Mouse (Mus musculus) neural tube, embryonic 14.5 days (tissue): ENCODE results near the gene Vps52. TPM values are rescaled to one million over a fixed set of nuclear protein-coding genes. Genes with fewer than 3 reads are reported as not detected.
"Not testable (repeated sequence)": the region's sequence is repeated elsewhere in the genome, so short reads cannot be mapped to it uniquely, and the experiment has no call there.

Experiments
- ATAC-seq: fragments of 200-750 bp; cut with Nextera tagmentation; 2 replicates; pipeline ENCODE4 v1.8.0; 2017; ENCODE audit warnings: low read depth, mild to moderate bottlenecking, moderate TSS enrichment, moderate library complexity
- H3K27ac ChIP-seq: fragments of 300-500 bp; sonication (generic); 2 replicates; pipeline ENCODE4 v1.5.1; 2014; ENCODE audit warnings: low read depth, mild to moderate bottlenecking, control low read depth, low read length, moderate library complexity, mixed read lengths
- H3K27me3 ChIP-seq: fragments of 300-500 bp; sonication (generic); 2 replicates; pipeline ENCODE4 v1.6.1; 2014; ENCODE audit warnings: low read length; ENCODE audit not compliant: control insufficient read depth, insufficient read depth
- H3K36me3 ChIP-seq: fragments of 300-500 bp; sonication (generic); 2 replicates; pipeline ENCODE4 v1.6.1; 2014; ENCODE audit warnings: low read length, mixed read lengths; ENCODE audit not compliant: control insufficient read depth, insufficient read depth
- H3K4me1 ChIP-seq: fragments of 300-500 bp; sonication (generic); 2 replicates; pipeline ENCODE4 v1.6.1; 2014; ENCODE audit warnings: low read length; ENCODE audit not compliant: control insufficient read depth, insufficient read depth
- H3K4me2 ChIP-seq: fragments of 300-500 bp; sonication (generic); 2 replicates; pipeline ENCODE4 v1.6.1; 2014; ENCODE audit warnings: mild to moderate bottlenecking, low read depth, low read length, control low read depth
- H3K4me3 ChIP-seq: fragments of 300-500 bp; sonication (generic); 2 replicates; pipeline ENCODE4 v1.5.1; 2014; ENCODE audit warnings: low read depth, low read length, control low read depth, mixed read lengths
- H3K9ac ChIP-seq: fragments of 300-500 bp; sonication (generic); replicated peaks from 2 replicates; pipeline ENCODE4 v1.6.1; 2014; ENCODE audit warnings: low read depth, mild to moderate bottlenecking, control low read depth, low read length, mixed read lengths
- H3K9me3 ChIP-seq: fragments of 300-500 bp; sonication (generic); 2 replicates; pipeline ENCODE4 v1.6.1; 2016; ENCODE audit warnings: low read length; ENCODE audit not compliant: control insufficient read depth
- WGBS: fragments of 180-500 bp; shearing (Covaris S2); extraction: QIAGEN DNeasy Blood & Tissue Kit; methylation state at CpG from one replicate; pipeline ENCODE4 v1.1.7; 2014; 5-methylcytosine and 5-hydroxymethylcytosine counted together
- polyA plus RNA-seq: library from polyadenylated mRNA; unstranded; fragments of >200 nt; fragmentation: Nextera tagmentation; extraction: Ambion mirVana; gene quantifications from 2 replicates; pipeline ENCODE4 v1.2.1, GENCODE M21; 2014

Gene Vps52
- polyA plus RNA-seq, 1 experiment from 2014 or later = 57.9 TPM

DNA sequence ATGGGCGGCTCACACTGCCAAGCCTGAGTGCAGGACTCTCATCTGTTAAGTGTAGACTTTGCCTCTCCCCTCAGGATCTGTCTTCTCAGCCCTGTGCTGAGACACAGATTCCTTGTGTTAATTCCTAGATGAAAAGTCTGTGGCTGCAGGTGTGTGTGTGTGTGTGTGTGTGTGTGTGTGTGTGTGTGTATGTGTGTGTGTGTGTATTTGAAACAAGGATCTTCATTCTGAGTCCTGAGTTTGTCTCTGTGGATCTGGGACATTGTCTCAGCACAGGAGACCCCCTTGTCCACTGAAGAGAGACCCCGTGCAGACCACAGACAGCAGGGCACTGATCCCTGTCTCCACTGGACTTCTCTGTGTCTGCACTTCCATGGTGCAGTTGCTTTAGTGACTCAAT is 45.2 kb downstream of the Vps52 start:
- 65% methylated on average over 2 of the region's 2 CpGs for WGBS
- ATAC-seq, H3K4me2 ChIP-seq, H3K9ac ChIP-seq, H3K4me1 ChIP-seq, H3K36me3 ChIP-seq, H3K4me3 ChIP-seq, H3K27me3 ChIP-seq, H3K9me3 ChIP-seq, H3K27ac ChIP-seq: not testable (repeated sequence)

DNA sequence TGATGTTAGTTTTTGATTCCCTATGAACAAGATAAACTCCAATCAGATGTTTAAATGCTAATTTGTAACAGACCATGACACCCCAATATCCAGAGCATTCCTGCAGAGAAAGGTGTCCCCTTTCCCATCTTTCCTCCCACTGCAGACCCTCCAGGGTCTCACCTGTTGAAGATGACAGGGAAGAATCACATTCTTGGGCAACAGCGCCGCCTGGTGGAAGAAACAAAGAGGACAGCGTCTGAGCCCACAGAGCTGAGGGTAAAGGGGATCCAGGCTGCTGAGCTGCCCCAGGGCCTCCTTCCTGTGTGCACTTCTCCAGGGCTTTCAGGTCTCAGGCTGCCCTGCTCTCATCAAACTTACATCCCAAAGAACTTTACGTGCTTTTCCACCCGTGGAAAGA is 47.8 kb downstream of the Vps52 start:
- WGBS = 7% methylated on average over 5 of the region's 5 CpGs
- no peaks in the 10 kb centered on the region for H3K36me3 ChIP-seq
- H3K27me3 ChIP-seq = peaks cover 9% of the 10 kb centered on the region; the same call in 1 of the 2 replicates
- H3K27ac ChIP-seq = no peak overlapping the region
- H3K4me1 ChIP-seq = 0 out of 2 replicates have a peak, but pooled peaks cover 2% of the 10 kb centered on the region
- no peaks in the 10 kb centered on the region for H3K9me3 ChIP-seq
- no peak overlapping the region for H3K4me2 ChIP-seq
- no peak overlapping the region for H3K4me3 ChIP-seq
- no peak for ATAC-seq
- no peak overlapping the region for H3K9ac ChIP-seq

DNA sequence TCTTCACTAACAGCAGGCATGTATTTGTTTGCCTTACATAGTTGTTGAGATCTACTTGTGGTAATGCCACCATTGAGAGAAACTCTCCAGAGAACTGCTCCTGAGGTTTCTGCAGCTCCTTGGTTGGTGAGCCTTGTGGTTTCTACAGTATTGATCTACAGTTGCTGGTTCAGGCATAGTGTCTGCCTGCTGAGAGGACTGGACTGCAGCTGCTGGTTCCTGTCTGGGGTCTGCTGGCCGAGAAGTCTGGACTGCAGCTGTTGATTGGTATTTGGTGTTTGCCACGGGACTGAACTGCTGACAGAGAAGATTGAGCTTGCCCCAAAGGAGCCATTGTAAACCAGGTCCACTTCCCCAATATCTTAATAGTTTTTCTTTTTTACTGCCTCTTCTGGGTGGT is 51.0 kb downstream of the Vps52 start:
- H3K4me2 ChIP-seq = no peak overlapping the region
- 51% methylated on average over 2 of the region's 2 CpGs for WGBS
- H3K36me3 ChIP-seq = no peaks in the 10 kb centered on the region
- no peaks in the 10 kb centered on the region for H3K9me3 ChIP-seq
- H3K27me3 ChIP-seq = peaks cover 2% of the 10 kb centered on the region; the same call in 1 of the 2 replicates
- no peak for ATAC-seq
- H3K4me1 ChIP-seq = no peaks in the 10 kb centered on the region
- no peak overlapping the region for H3K4me3 ChIP-seq
- no peak overlapping the region for H3K27ac ChIP-seq
- no peak overlapping the region for H3K9ac ChIP-seq

DNA sequence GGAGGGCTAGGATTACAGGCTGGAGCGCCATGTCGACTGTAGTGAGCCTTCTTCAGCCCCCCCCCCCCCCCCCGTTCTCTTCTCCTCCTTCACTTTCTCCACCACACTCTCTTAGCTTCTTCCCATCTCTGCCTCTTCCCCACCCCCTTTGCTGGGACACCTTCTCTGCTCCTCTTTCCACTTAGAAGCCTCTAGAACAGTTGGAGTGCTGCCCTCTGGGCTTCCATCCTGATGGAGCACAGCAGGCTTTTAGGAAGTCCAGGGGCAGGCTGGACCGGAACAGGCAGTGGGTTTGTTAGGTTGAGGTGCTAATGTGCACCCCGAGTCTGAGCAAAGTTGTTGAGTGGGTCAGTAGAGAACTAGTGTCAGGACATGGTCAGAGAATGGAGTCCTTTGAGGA is 54.5 kb downstream of the Vps52 start:
- H3K4me3 ChIP-seq = no peak overlapping the region
- no peak for ATAC-seq
- no peaks in the 10 kb centered on the region for H3K27me3 ChIP-seq
- H3K4me2 ChIP-seq = no peak overlapping the region
- no peaks in the 10 kb centered on the region for H3K4me1 ChIP-seq
- H3K27ac ChIP-seq = no peak overlapping the region
- 86% methylated on average over 4 of the region's 5 CpGs for WGBS
- no peaks in the 10 kb centered on the region for H3K9me3 ChIP-seq
- H3K9ac ChIP-seq = no peak overlapping the region
- no peaks in the 10 kb centered on the region for H3K36me3 ChIP-seq

DNA sequence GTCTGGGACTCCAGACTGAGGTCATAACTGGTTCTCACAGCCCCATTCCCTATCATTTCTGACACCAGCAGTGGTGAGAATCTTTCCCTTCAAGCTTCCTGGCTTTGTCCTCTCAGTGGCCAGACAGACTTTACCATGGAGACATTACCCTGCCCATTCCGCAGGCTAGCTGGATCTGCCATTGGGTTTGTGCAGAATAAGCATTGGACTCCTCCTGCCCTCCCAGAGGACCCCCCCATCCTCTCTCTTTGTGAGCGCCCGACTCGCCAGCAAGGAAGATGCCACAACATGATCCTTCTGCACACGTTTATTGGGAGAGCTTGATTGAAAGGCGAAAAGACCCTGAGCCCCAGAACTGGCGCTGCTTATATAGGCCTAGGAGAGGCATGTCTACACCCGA is 57.8 kb downstream of the Vps52 start:
- WGBS = 94% methylated on average over 8 of the region's 8 CpGs
- Histone ChIP-seq H3K4me1 (no peaks in the 10 kb centered on the region), H3K27ac (no peak overlapping the region)

More for the DNA sequence above, 57.8 kb downstream of the Vps52 start:
- Histone ChIP-seq H3K4me2 (no peak overlapping the region), H3K9me3 (no peaks in the 10 kb centered on the region), H3K4me3 (no peak overlapping the region), H3K27me3 (no peaks in the 10 kb centered on the region), H3K9ac (no peak overlapping the region), H3K36me3 (no peaks in the 10 kb centered on the region)
- no peak for ATAC-seq

Other genes with a start within 250 kb of the Vps52 start
- gene March2, start 237.1 kb upstream of the Vps52 start, polyA plus RNA-seq = 69.1 and 73.5 TPM in 2 replicates
- 449 and 532 TPM in 2 replicates for gene Rab11b, start 195.3 kb upstream of the Vps52 start, polyA plus RNA-seq
- 9.7 and 20.6 TPM in 2 replicates for gene Angptl4, start 174.0 kb upstream of the Vps52 start, polyA plus RNA-seq
- 40.1 and 42.1 TPM in 2 replicates for gene Kank3, start 145.3 kb upstream of the Vps52 start, polyA plus RNA-seq
- 550 and 584 TPM in 2 replicates for gene Rps28, start 131.2 kb upstream of the Vps52 start, polyA plus RNA-seq
- 529 and 591 TPM in 2 replicates for gene Ndufa7, start 131.2 kb upstream of the Vps52 start, polyA plus RNA-seq
- gene Cd320, start 112.7 kb upstream of the Vps52 start, polyA plus RNA-seq = 52.1 and 54.1 TPM in 2 replicates
- gene Gm7029, start 82.0 kb upstream of the Vps52 start, polyA plus RNA-seq = not detected in 2 replicates
- 1.1 and 1.6 TPM in 2 replicates for gene Kifc1, start 65.2 kb upstream of the Vps52 start, polyA plus RNA-seq
- gene Platr17, start 50.7 kb upstream of the Vps52 start, polyA plus RNA-seq = 0.70 and 0.79 TPM in 2 replicates
- 46.0 and 54.1 TPM in 2 replicates for gene Daxx, start 46.4 kb upstream of the Vps52 start, polyA plus RNA-seq
- gene Tapbp, start 39.9 kb upstream of the Vps52 start, polyA plus RNA-seq = 35.7 and 36.2 TPM in 2 replicates
- gene Zbtb22, start 39.9 kb upstream of the Vps52 start, polyA plus RNA-seq = 6.5 and 8.9 TPM in 2 replicates
- gene Rgl2, start 26.3 kb upstream of the Vps52 start, polyA plus RNA-seq = 48.8 and 51.3 TPM in 2 replicates
- gene Pfdn6, start 15.5 kb upstream of the Vps52 start, polyA plus RNA-seq = 168 TPM in 2 replicates
- gene Wdr46, start 15.2 kb upstream of the Vps52 start, polyA plus RNA-seq = 18.9 TPM in 2 replicates
- gene B3galt4, start 4.3 kb upstream of the Vps52 start, polyA plus RNA-seq = 6.2 and 8.9 TPM in 2 replicates
- 825 and 874 TPM in 2 replicates for gene Rps18, start 189 bp downstream of the Vps52 start, polyA plus RNA-seq
- gene H2-K1, start 44.5 kb downstream of the Vps52 start, polyA plus RNA-seq = 8.6 and 10.9 TPM in 2 replicates
- gene Ring1, start 68.9 kb downstream of the Vps52 start, polyA plus RNA-seq = 5.6 and 7.3 TPM in 2 replicates
- gene H2-Ke6, start 72.2 kb downstream of the Vps52 start, polyA plus RNA-seq = 70.1 and 72.1 TPM in 2 replicates
- 77.9 and 90.8 TPM in 2 replicates for gene Slc39a7, start 75.9 kb downstream of the Vps52 start, polyA plus RNA-seq
- 29.1 and 30.8 TPM in 2 replicates for gene Rxrb, start 76.0 kb downstream of the Vps52 start, polyA plus RNA-seq
- 3.6 and 4.5 TPM in 2 replicates for gene Col11a2, start 83.6 kb downstream of the Vps52 start, polyA plus RNA-seq
- not detected in 2 replicates for gene H2-Oa, start 136.5 kb downstream of the Vps52 start, polyA plus RNA-seq
- gene H2-DMa, start 163.7 kb downstream of the Vps52 start, polyA plus RNA-seq = 19.1 and 20.7 TPM in 2 replicates
- 109 and 160 TPM in 2 replicates for gene Brd2, start 166.8 kb downstream of the Vps52 start, polyA plus RNA-seq
- 0.16 and 0.18 TPM in 2 replicates for gene H2-DMb2, start 187.5 kb downstream of the Vps52 start, polyA plus RNA-seq
- gene H2-DMb1, start 197.3 kb downstream of the Vps52 start, polyA plus RNA-seq = 0.33 and 0.43 TPM in 2 replicates
- 0.68 and 2.0 TPM in 2 replicates for gene Tap1, start 231.7 kb downstream of the Vps52 start, polyA plus RNA-seq
- 0.63 and 1.3 TPM in 2 replicates for gene Psmb9, start 232.0 kb downstream of the Vps52 start, polyA plus RNA-seq
- gene Psmb8, start 241.9 kb downstream of the Vps52 start, polyA plus RNA-seq = 0.76 and 3.5 TPM in 2 replicates
- gene Tap2, start 247.7 kb downstream of the Vps52 start, polyA plus RNA-seq = 0.70 and 0.90 TPM in 2 replicates